Mouse (Mus musculus) embryonic facial prominence, embryonic 10.5 days (tissue): Measurements from ENCODE around the gene Il1rl2. TPM values are rescaled to one million over a fixed set of nuclear protein-coding genes. Genes with fewer than 3 reads are reported as not detected.

Experiments used
- DNase-seq: peaks from one replicate; pipeline ENCODE4 v3.0.0-alpha.2; 2017; ENCODE audit warnings: low spot score
- H3K27ac ChIP-seq: fragments of 300-500 bp; sonication (generic); replicated peaks from 2 replicates; pipeline ENCODE4 v1.5.1; 2016; ENCODE audit warnings: mild to moderate bottlenecking
- H3K27me3 ChIP-seq: fragments of 300-500 bp; sonication (generic); replicated peaks from 2 replicates; pipeline ENCODE4 v1.6.1; 2016; ENCODE audit warnings: low read depth, mild to moderate bottlenecking; ENCODE audit not compliant: poor library complexity, severe bottlenecking
- H3K36me3 ChIP-seq: fragments of 300-500 bp; sonication (generic); replicated peaks from 2 replicates; pipeline ENCODE4 v1.6.1; 2016; ENCODE audit warnings: mild to moderate bottlenecking, moderate library complexity
- H3K4me1 ChIP-seq: fragments of 300-500 bp; sonication (generic); 2 replicates; pipeline ENCODE4 v1.6.1; 2016
- H3K4me3 ChIP-seq: fragments of 300-500 bp; sonication (generic); 2 replicates; pipeline ENCODE4 v1.5.1; 2016; ENCODE audit warnings: mild to moderate bottlenecking, moderate library complexity
- H3K9me3 ChIP-seq: fragments of 300-500 bp; sonication (generic); 2 replicates; pipeline ENCODE4 v1.6.1; 2016; ENCODE audit warnings: mild to moderate bottlenecking
- WGBS: fragments of 180-500 bp; shearing (Covaris S2); methylation state at CpG from one replicate; pipeline ENCODE4 v1.1.7; 2016; 5-methylcytosine and 5-hydroxymethylcytosine counted together
- polyA plus RNA-seq: library from polyadenylated mRNA; unstranded; fragments of >200 nt; fragmentation: Nextera tagmentation; extraction: Ambion mirVana; gene quantifications from 2 replicates; pipeline ENCODE4 v1.2.1, GENCODE M21; 2016

Il1rl2 gene
- polyA plus RNA-seq, 1 experiment from 2014 or later: 2.1 TPM

- H3K9me3 ChIP-seq: no peaks in the 10 kb centered on the region
- DNase-seq: no peak
- no peak overlapping the region for H3K27ac ChIP-seq
- H3K36me3 ChIP-seq: no peaks in the 10 kb centered on the region
- peaks cover 36% of the 10 kb centered on the region for H3K27me3 ChIP-seq
- no peak overlapping the region for H3K4me3 ChIP-seq
- 55% methylated on average over 1 of the region's 1 CpGs for WGBS
- peaks cover 17% of the 10 kb centered on the region for H3K4me1 ChIP-seq
Measured at GRCm38 (mm10) chr1:40329526-40329925, 5.1 kb downstream of the Il1rl2 start.

- H3K4me1 ChIP-seq: peaks cover 10% of the 10 kb centered on the region
- H3K27ac ChIP-seq: no peak overlapping the region
- no peak for DNase-seq
- H3K9me3 ChIP-seq: no peaks in the 10 kb centered on the region
- 89% methylated on average over 8 of the region's 8 CpGs for WGBS
- H3K36me3 ChIP-seq: no peaks in the 10 kb centered on the region
- H3K4me3 ChIP-seq: no peak overlapping the region
- H3K27me3 ChIP-seq: peaks cover 29% of the 10 kb centered on the region
Measured at GRCm38 (mm10) chr1:40330181-40330580, 5.8 kb downstream of the Il1rl2 start.

- 85% methylated on average over 1 of the region's 1 CpGs for WGBS
- H3K4me1 ChIP-seq: no peaks in the 10 kb centered on the region
- H3K9me3 ChIP-seq: no peaks in the 10 kb centered on the region
- no peaks in the 10 kb centered on the region for H3K36me3 ChIP-seq
- DNase-seq: no peak
- H3K27ac ChIP-seq: no peak overlapping the region
- H3K27me3 ChIP-seq: no peaks in the 10 kb centered on the region
- H3K4me3 ChIP-seq: no peak overlapping the region
Measured at GRCm38 (mm10) chr1:40339346-40339745, 14.9 kb downstream of the Il1rl2 start.

- WGBS: 90% methylated on average over 4 of the region's 4 CpGs
- H3K27me3 ChIP-seq: no peaks in the 10 kb centered on the region
- no peak for DNase-seq
- H3K4me1 ChIP-seq: no peaks in the 10 kb centered on the region
- no peaks in the 10 kb centered on the region for H3K9me3 ChIP-seq
- H3K27ac ChIP-seq: no peak overlapping the region
- no peaks in the 10 kb centered on the region for H3K36me3 ChIP-seq
- no peak overlapping the region for H3K4me3 ChIP-seq
Measured at GRCm38 (mm10) chr1:40340102-40340501, 15.7 kb downstream of the Il1rl2 start.

- H3K36me3 ChIP-seq: no peaks in the 10 kb centered on the region
- no peak overlapping the region for H3K4me3 ChIP-seq
- no peaks in the 10 kb centered on the region for H3K27me3 ChIP-seq
- DNase-seq: no peak
- 79% methylated on average over 4 of the region's 4 CpGs for WGBS
- H3K4me1 ChIP-seq: 0 out of 2 replicates have a peak, but pooled peaks cover under 1% of the 10 kb centered on the region
- no peaks in the 10 kb centered on the region for H3K9me3 ChIP-seq
- H3K27ac ChIP-seq: no peak overlapping the region
Measured at GRCm38 (mm10) chr1:40352158-40352903, 27.9 kb downstream of the Il1rl2 start.

GRCm38 (mm10) chr1:40352904-40353286 lies 28.5 kb downstream of the Il1rl2 start:
- H3K27me3 ChIP-seq: no peaks in the 10 kb centered on the region
- WGBS: 45% methylated on average over 2 of the region's 2 CpGs
- no peak overlapping the region for H3K4me3 ChIP-seq
- no peak overlapping the region for H3K27ac ChIP-seq
- no peak for DNase-seq
- 0 out of 2 replicates have a peak, but pooled peaks cover 7% of the 10 kb centered on the region for H3K4me1 ChIP-seq
- no peaks in the 10 kb centered on the region for H3K9me3 ChIP-seq
- no peaks in the 10 kb centered on the region for H3K36me3 ChIP-seq

GRCm38 (mm10) chr1:40354665-40355064 lies 30.3 kb downstream of the Il1rl2 start:
- WGBS: 86% methylated on average over 3 of the region's 3 CpGs
- peaks cover 13% of the 10 kb centered on the region; the same call in 1 of the 2 replicates for H3K4me1 ChIP-seq
- H3K9me3 ChIP-seq: no peaks in the 10 kb centered on the region
- no peak overlapping the region for H3K27ac ChIP-seq
- no peak overlapping the region for H3K4me3 ChIP-seq
- H3K36me3 ChIP-seq: no peaks in the 10 kb centered on the region
- no peaks in the 10 kb centered on the region for H3K27me3 ChIP-seq
- no peak for DNase-seq

GRCm38 (mm10) chr1:40355431-40355843 lies 31.0 kb downstream of the Il1rl2 start:
- no peaks in the 10 kb centered on the region for H3K9me3 ChIP-seq
- WGBS: 90% methylated on average over 4 of the region's 4 CpGs
- H3K36me3 ChIP-seq: no peaks in the 10 kb centered on the region
- H3K27me3 ChIP-seq: no peaks in the 10 kb centered on the region
- DNase-seq: no peak
- peaks cover 14% of the 10 kb centered on the region for H3K4me1 ChIP-seq
- H3K27ac ChIP-seq: no peak overlapping the region
- no peak overlapping the region for H3K4me3 ChIP-seq

- no peaks in the 10 kb centered on the region for H3K9me3 ChIP-seq
- WGBS: 88% methylated on average over 10 of the region's 10 CpGs
- H3K27me3 ChIP-seq: no peaks in the 10 kb centered on the region
- H3K36me3 ChIP-seq: no peaks in the 10 kb centered on the region
- peaks cover 20% of the 10 kb centered on the region for H3K4me1 ChIP-seq
- DNase-seq: no peak
- H3K4me3 ChIP-seq: no peak overlapping the region
- H3K27ac ChIP-seq: no peak overlapping the region
Measured at GRCm38 (mm10) chr1:40355904-40356521, 31.6 kb downstream of the Il1rl2 start.

GRCm38 (mm10) chr1:40357921-40358320 lies 33.5 kb downstream of the Il1rl2 start:
- DNase-seq: no peak
- Histone ChIP-seq H3K27ac (no peak overlapping the region), H3K4me3 (no peak overlapping the region), H3K27me3 (no peaks in the 10 kb centered on the region), H3K4me1 (peaks cover 22% of the 10 kb centered on the region), H3K36me3 (no peaks in the 10 kb centered on the region), H3K9me3 (no peaks in the 10 kb centered on the region)
- WGBS: 48% methylated on average over 2 of the region's 2 CpGs

- WGBS: 71% methylated on average over 2 of the region's 2 CpGs
- no peak for DNase-seq
- peak overlapping the region; percentile 48; the same call in 1 of the 2 replicates for H3K27ac ChIP-seq
Measured at GRCm38 (mm10) chr1:40358351-40358750, 33.9 kb downstream of the Il1rl2 start.

GRCm38 (mm10) chr1:40358771-40359181 lies 34.4 kb downstream of the Il1rl2 start:
- no peak for DNase-seq
- Histone ChIP-seq H3K4me1 (peaks cover 24% of the 10 kb centered on the region), H3K36me3 (no peaks in the 10 kb centered on the region), H3K9me3 (no peaks in the 10 kb centered on the region), H3K27ac (0 out of 2 replicates have a peak overlapping the region, but pooled peaks have one; percentile 48), H3K27me3 (no peaks in the 10 kb centered on the region), H3K4me3 (no peak overlapping the region)
- WGBS: 80% methylated on average over 4 of the region's 4 CpGs

More at GRCm38 (mm10) chr1:40358351-40358750, 33.9 kb downstream of the Il1rl2 start:
- Histone ChIP-seq H3K4me1 (peaks cover 24% of the 10 kb centered on the region), H3K9me3 (no peaks in the 10 kb centered on the region), H3K36me3 (no peaks in the 10 kb centered on the region), H3K27me3 (no peaks in the 10 kb centered on the region), H3K4me3 (no peak overlapping the region)

- WGBS: 71% methylated on average over 2 of the region's 2 CpGs
- DNase-seq: no peak
Measured at GRCm38 (mm10) chr1:40359731-40360130, 35.3 kb downstream of the Il1rl2 start.

More at GRCm38 (mm10) chr1:40359731-40360130, 35.3 kb downstream of the Il1rl2 start:
- Histone ChIP-seq H3K27ac (no peak overlapping the region), H3K27me3 (no peaks in the 10 kb centered on the region), H3K36me3 (no peaks in the 10 kb centered on the region), H3K4me1 (peaks cover 28% of the 10 kb centered on the region), H3K9me3 (no peaks in the 10 kb centered on the region), H3K4me3 (no peak overlapping the region)
